Mouse (Mus musculus) liver, embryonic 11.5 days (tissue): ENCODE measurements around the gene Sec16b. TPM values are rescaled to one million over a fixed set of nuclear protein-coding genes. Genes with fewer than 3 reads are reported as not detected.

Experiments used
- ATAC-seq: fragments of 200-750 bp; cut with Nextera tagmentation; replicated peaks from 2 replicates; pipeline ENCODE4 v1.8.0; 2017; ENCODE audit warnings: moderate number of reproducible peaks, mild to moderate bottlenecking, moderate TSS enrichment, moderate library complexity; ENCODE audit not compliant: low FRiP score
- DNase-seq: peaks from one replicate; pipeline ENCODE4 v3.0.0-alpha.2; 2017; ENCODE audit warnings: low spot score
- H3K27ac ChIP-seq: fragments of 300-500 bp; sonication (generic); 2 replicates; pipeline ENCODE4 v1.5.1; 2014; ENCODE audit warnings: mild to moderate bottlenecking, low read depth, low read length, control low read depth
- H3K27me3 ChIP-seq: fragments of 300-500 bp; sonication (generic); replicated peaks from 2 replicates; pipeline ENCODE4 v1.6.1; 2014; ENCODE audit warnings: low read length, mixed read lengths; ENCODE audit not compliant: control insufficient read depth, insufficient read depth
- H3K36me3 ChIP-seq: fragments of 300-500 bp; sonication (generic); 2 replicates; pipeline ENCODE4 v1.6.1; 2014; ENCODE audit warnings: mild to moderate bottlenecking, low read length, moderate library complexity, mixed read lengths; ENCODE audit not compliant: control insufficient read depth, insufficient read depth
- H3K4me1 ChIP-seq: fragments of 300-500 bp; sonication (generic); replicated peaks from 2 replicates; pipeline ENCODE4 v1.6.1; 2014; ENCODE audit warnings: low read length, mixed read lengths; ENCODE audit not compliant: control insufficient read depth, insufficient read depth
- H3K4me2 ChIP-seq: fragments of 300-500 bp; sonication (generic); 2 replicates; pipeline ENCODE4 v1.6.1; 2014; ENCODE audit warnings: mild to moderate bottlenecking, control low read depth, moderate library complexity
- H3K4me3 ChIP-seq: fragments of 300-500 bp; sonication (generic); 2 replicates; pipeline ENCODE4 v1.5.1; 2014; ENCODE audit warnings: low read depth, low read length, control low read depth
- H3K9ac ChIP-seq: fragments of 300-500 bp; sonication (generic); 2 replicates; pipeline ENCODE4 v1.6.1; 2014; ENCODE audit warnings: low read depth, low read length, control low read depth
- H3K9me3 ChIP-seq: fragments of 300-500 bp; sonication (generic); 2 replicates; pipeline ENCODE4 v1.6.1; 2016; ENCODE audit warnings: low read length, inconsistent platforms, mixed read lengths; ENCODE audit not compliant: control insufficient read depth
- whole genome bisulfite sequencing: fragments of 180-500 bp; shearing (Covaris S2); extraction: QIAGEN DNeasy Blood & Tissue Kit; methylation state at CpG from one replicate; pipeline ENCODE4 v1.1.7; 2014; 5-methylcytosine and 5-hydroxymethylcytosine counted together
- polyA plus RNA-seq: library from polyadenylated mRNA; unstranded; fragments of >200 nt; fragmentation: Nextera tagmentation; extraction: Ambion mirVana; gene quantifications from 2 replicates; pipeline ENCODE4 v1.2.1, GENCODE M21; 2014

Sec16b gene
- polyA plus RNA-seq, 1 experiment from 2014 or later = 4.6 TPM

GRCm38 (mm10) chr1:157501352-157501945 lies 5.1 kb upstream of the Sec16b start:
- H3K36me3 ChIP-seq = no peaks in the 10 kb centered on the region
- DNase-seq = no peak
- H3K4me3 ChIP-seq = no peak overlapping the region
- H3K4me1 ChIP-seq = no peaks in the 10 kb centered on the region
- 0 out of 2 replicates have a peak, but pooled peaks cover 2% of the 10 kb centered on the region for H3K9me3 ChIP-seq
- 85% methylated on average over 6 of the region's 6 CpGs for whole genome bisulfite sequencing
- H3K27me3 ChIP-seq = no peaks in the 10 kb centered on the region
- ATAC-seq = no peak
- no peak overlapping the region for H3K4me2 ChIP-seq
- H3K9ac ChIP-seq = no peak overlapping the region
- H3K27ac ChIP-seq = no peak overlapping the region

GRCm38 (mm10) chr1:157503071-157503470 lies 3.5 kb upstream of the Sec16b start:
- 77% methylated on average over 6 of the region's 6 CpGs for WGBS
- DNase-seq (no peak), ATAC-seq (no peak)
- H3K27me3 ChIP-seq = no peaks in the 10 kb centered on the region
- no peaks in the 10 kb centered on the region for H3K4me1 ChIP-seq
- no peak overlapping the region for H3K4me2 ChIP-seq
- 0 out of 2 replicates have a peak, but pooled peaks cover 2% of the 10 kb centered on the region for H3K9me3 ChIP-seq
- no peak overlapping the region for H3K9ac ChIP-seq
- no peak overlapping the region for H3K27ac ChIP-seq
- no peak overlapping the region for H3K4me3 ChIP-seq
- H3K36me3 ChIP-seq = no peaks in the 10 kb centered on the region

- ATAC-seq (no peak), DNase-seq (no peak)
Observed at GRCm38 (mm10) chr1:157506995-157507595, 567 bp downstream of the Sec16b start.

GRCm38 (mm10) chr1:157507814-157508213 lies 1.3 kb downstream of the Sec16b start:
- Histone ChIP-seq H3K27ac (no peak overlapping the region), H3K4me2 (no peak overlapping the region), H3K36me3 (no peaks in the 10 kb centered on the region), H3K27me3 (no peaks in the 10 kb centered on the region), H3K4me1 (no peaks in the 10 kb centered on the region; the same call in 1 of the 2 replicates), H3K4me3 (no peak overlapping the region), H3K9me3 (no peaks in the 10 kb centered on the region), H3K9ac (no peak overlapping the region)
- ATAC-seq = no peak
- 56% methylated on average over 5 of the region's 5 CpGs for WGBS
- DNase-seq = no peak

More at GRCm38 (mm10) chr1:157506995-157507595, 567 bp downstream of the Sec16b start:
- WGBS = 65% methylated on average over 4 of the region's 4 CpGs
- Histone ChIP-seq H3K9me3 (no peaks in the 10 kb centered on the region), H3K27me3 (no peaks in the 10 kb centered on the region), H3K9ac (no peak overlapping the region), H3K4me3 (no peak overlapping the region), H3K4me1 (no peaks in the 10 kb centered on the region; the same call in 1 of the 2 replicates), H3K27ac (no peak overlapping the region), H3K4me2 (no peak overlapping the region), H3K36me3 (no peaks in the 10 kb centered on the region)

- H3K4me3 ChIP-seq = no peak overlapping the region
- no peak for DNase-seq
- no peak overlapping the region for H3K27ac ChIP-seq
- no peak overlapping the region for H3K9ac ChIP-seq
- no peaks in the 10 kb centered on the region for H3K36me3 ChIP-seq
- no peaks in the 10 kb centered on the region for H3K9me3 ChIP-seq
- ATAC-seq = no peak
- WGBS = 80% methylated on average over 11 of the region's 11 CpGs
- no peak overlapping the region for H3K4me2 ChIP-seq
- H3K27me3 ChIP-seq = no peaks in the 10 kb centered on the region
- H3K4me1 ChIP-seq = peaks cover 2% of the 10 kb centered on the region; the same call in 1 of the 2 replicates
Observed at GRCm38 (mm10) chr1:157512690-157513448, 6.3 kb downstream of the Sec16b start.

- no peak overlapping the region for H3K9ac ChIP-seq
- H3K9me3 ChIP-seq = no peaks in the 10 kb centered on the region
- H3K27ac ChIP-seq = no peak overlapping the region
- H3K4me2 ChIP-seq = no peak overlapping the region
- no peaks in the 10 kb centered on the region for H3K27me3 ChIP-seq
- ATAC-seq (no peak), DNase-seq (no peak)
- no peak overlapping the region for H3K4me3 ChIP-seq
- no peaks in the 10 kb centered on the region for H3K36me3 ChIP-seq
- WGBS = 32% methylated on average over 9 of the region's 9 CpGs
- H3K4me1 ChIP-seq = peaks cover 2% of the 10 kb centered on the region; the same call in 1 of the 2 replicates
Observed at GRCm38 (mm10) chr1:157513559-157513958, 7.0 kb downstream of the Sec16b start.

- no peaks in the 10 kb centered on the region for H3K9me3 ChIP-seq
- no peak overlapping the region for H3K4me3 ChIP-seq
- H3K36me3 ChIP-seq = no peaks in the 10 kb centered on the region
- peaks cover 2% of the 10 kb centered on the region; the same call in 1 of the 2 replicates for H3K4me1 ChIP-seq
- H3K27ac ChIP-seq = no peak overlapping the region
- no peak overlapping the region for H3K9ac ChIP-seq
- H3K27me3 ChIP-seq = no peaks in the 10 kb centered on the region
- WGBS = 42% methylated on average over 4 of the region's 4 CpGs
- ATAC-seq = peak; percentile 52; the same call in 1 of the 2 replicates
- no peak overlapping the region for H3K4me2 ChIP-seq
- DNase-seq = no peak
Observed at GRCm38 (mm10) chr1:157514298-157514697, 7.8 kb downstream of the Sec16b start.

- WGBS = 80% methylated on average over 8 of the region's 8 CpGs
- Histone ChIP-seq H3K9me3 (no peaks in the 10 kb centered on the region), H3K9ac (no peak overlapping the region), H3K36me3 (no peaks in the 10 kb centered on the region), H3K4me2 (no peak overlapping the region), H3K4me3 (no peak overlapping the region), H3K27me3 (no peaks in the 10 kb centered on the region), H3K4me1 (peaks cover 2% of the 10 kb centered on the region; the same call in 1 of the 2 replicates), H3K27ac (no peak overlapping the region)
- ATAC-seq (no peak), DNase-seq (no peak)
Observed at GRCm38 (mm10) chr1:157516838-157517808, 10.6 kb downstream of the Sec16b start.
